Mouse (Mus musculus) left cerebral cortex, adult 2 months (tissue): ENCODE results near the gene Ptger3. TPM values are rescaled to one million over a fixed set of nuclear protein-coding genes. Genes with fewer than 3 reads are reported as not detected.

Experiments
- DNase-seq, 2 experiments: peaks; one replicate each; pipeline ENCODE4 v3.0.0; 2021 to 2022; ENCODE audit warnings: low spot score in 2 of 2, mixed read lengths in 1 of 2; ENCODE audit errors: extremely low spot score in 1 of 2
- H3K27ac ChIP-seq: fragments of 200-600 bp; 2 replicates; pipeline ENCODE4 v1.8.1; 2022
- H3K4me3 ChIP-seq: fragments of 200-600 bp; 2 replicates; pipeline ENCODE4 v1.8.1; 2022
- CTCF ChIP-seq: fragments of 200-600 bp; IDR thresholded peaks from 2 replicates; pipeline ENCODE4 v1.8.1; 2022; ENCODE audit warnings: antibody characterized with exemption, mild to moderate bottlenecking, moderate library complexity
- intact Hi-C: fragments of 180-260 bp; cut with DNase I; formaldehyde crosslinking; loops from one replicate; pipeline ENCODE4 v1.15.1; 2025
- total RNA-seq, 2 experiments: library from RNA; stranded (reverse); gene quantifications; 2 replicates each; pipeline ENCODE4 v1.2.3; 2021

The Ptger3 gene
- total RNA-seq, 2 experiments from 2014 or later, result 3.0 to 3.7 TPM

DNA sequence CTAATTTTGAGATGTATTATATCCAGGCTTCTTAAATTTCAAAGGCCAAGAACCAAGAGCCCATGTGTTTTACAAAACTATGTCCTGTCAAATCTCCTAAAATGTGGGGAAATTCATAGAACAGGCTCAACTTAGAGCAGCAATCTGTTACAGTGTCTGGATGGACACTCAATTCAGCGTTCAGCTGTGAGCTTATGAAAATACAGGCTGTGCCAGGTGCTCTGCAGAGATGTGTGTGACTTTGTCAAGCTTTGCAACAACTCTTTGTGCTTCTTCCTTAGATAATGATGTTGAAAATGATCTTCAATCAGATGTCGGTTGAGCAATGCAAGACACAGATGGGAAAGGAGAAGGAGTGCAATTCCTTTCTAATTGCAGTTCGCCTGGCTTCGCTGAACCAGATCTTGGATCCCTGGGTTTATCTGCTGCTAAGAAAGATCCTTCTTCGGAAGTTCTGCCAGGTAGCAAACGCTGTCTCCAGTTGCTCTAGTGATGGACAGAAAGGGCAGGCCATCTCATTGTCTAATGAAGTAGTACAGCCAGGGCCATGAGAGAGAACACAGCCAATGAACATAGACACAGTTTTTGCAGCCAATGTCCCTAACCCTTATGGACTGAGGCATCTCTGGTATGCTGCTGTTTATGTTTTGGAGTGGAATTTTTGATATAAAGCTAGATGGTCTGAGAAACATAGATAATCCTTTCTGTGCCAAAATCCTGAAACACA is 38.2 kb downstream of the Ptger3 start:
- no peak for TF ChIP-seq CTCF
- DNase-seq, result no peak
- intact Hi-C loops, result no loop called here
- H3K27ac ChIP-seq, result no peak overlapping the region
- H3K4me3 ChIP-seq, result no peak overlapping the region

- Histone ChIP-seq H3K4me3 (no peak overlapping the region), H3K27ac (no peak overlapping the region)
- intact Hi-C loops, result no loop called here
- no peak for DNase-seq
- no peak for TF ChIP-seq CTCF
These were observed 38.7 kb downstream of the Ptger3 start for GRCm38 (mm10) chr3:157605411-157605740.

DNA sequence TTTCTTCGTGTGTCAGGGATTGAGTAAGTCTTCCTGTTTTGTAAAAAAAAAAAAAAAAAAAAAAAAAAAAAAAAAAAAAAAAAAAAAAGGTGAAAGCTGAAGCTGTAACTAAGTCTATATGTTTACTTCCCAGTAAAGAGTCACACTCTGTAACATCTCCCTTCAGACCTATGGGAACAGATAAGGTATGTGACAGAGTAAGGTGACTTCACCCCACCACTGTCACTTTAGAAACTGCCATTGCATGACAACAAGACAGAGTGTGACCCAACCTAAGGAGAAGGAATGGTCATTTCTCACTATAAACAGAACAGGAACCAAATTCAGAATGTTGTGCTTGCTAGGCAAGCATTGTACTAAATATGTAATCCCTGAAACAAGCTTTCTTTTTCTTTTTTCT is 46.9 kb downstream of the Ptger3 start:
- no peak for DNase-seq
- intact Hi-C loops, result no loop called here
- no peak overlapping the region for H3K27ac ChIP-seq
- TF ChIP-seq CTCF, result no peak
- no peak overlapping the region for H3K4me3 ChIP-seq

DNA sequence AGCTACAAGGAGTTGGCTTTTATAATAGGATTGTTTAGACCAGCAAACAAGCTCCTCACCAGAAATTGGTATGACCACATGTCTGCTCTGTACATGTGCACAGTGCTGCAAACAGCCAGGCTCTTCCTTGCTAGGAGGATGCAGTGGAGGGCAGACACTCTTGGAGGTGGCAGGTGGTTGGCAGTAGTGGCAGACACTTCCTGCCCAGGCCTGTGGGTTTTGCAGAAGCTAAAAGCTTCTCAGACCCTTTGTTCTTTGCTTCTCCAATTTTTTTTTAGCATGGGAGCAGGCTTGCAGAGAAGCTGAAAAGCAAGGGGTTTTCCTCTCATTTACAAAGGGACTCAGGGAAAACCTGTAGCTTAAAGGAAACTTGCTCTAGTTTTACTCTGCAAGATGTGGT is 50.3 kb downstream of the Ptger3 start:
- TF ChIP-seq CTCF, result no peak
- intact Hi-C loops, result no loop called here
- Histone ChIP-seq H3K4me3 (no peak overlapping the region), H3K27ac (no peak overlapping the region)
- no peak for DNase-seq

DNA sequence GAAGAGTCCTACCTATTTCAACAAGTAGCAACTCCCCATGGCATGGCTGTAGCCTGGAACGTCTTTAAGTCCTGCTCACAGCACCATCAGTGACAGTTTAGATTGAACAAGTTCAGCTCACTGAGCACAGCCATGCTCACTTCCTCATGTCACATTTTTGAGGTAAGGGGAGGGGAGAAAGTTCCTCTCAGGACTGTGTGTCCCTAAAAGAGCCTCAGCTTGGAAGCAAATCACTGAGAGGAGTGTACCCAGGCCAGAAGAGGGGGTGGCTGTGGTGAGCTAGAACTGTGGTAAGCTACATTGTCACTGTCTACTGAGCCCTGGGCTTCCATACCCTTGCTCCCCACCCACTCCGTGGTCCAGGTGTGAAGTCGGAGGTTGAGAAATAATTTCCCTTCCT is 60.7 kb downstream of the Ptger3 start:
- intact Hi-C loops, result no loop called here
- no peak for TF ChIP-seq CTCF
- no peak for DNase-seq
- Histone ChIP-seq H3K4me3 (no peak overlapping the region), H3K27ac (no peak overlapping the region)

DNA sequence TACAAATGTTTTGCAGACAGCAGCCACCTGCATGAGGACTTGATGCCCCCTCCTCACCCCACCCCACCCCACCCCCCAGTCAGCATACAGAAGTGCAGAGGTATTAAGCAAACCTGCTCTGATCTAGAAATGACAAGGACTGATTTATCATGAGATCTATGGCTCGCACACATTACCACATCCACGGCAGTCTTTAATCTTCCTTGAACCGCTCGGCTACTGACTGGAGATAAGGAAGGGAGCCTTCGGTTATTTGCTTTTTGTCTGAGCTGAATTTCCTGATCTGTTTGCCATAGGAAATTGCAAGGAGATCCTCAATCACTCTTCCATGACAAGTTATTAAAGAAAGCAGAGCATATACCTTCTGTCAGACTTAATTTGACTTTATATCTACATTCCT is 64.0 kb downstream of the Ptger3 start:
- no peak for TF ChIP-seq CTCF
- intact Hi-C loops, result no loop called here
- DNase-seq, result no peak
- no peak overlapping the region for H3K27ac ChIP-seq
- H3K4me3 ChIP-seq, result no peak overlapping the region

- no peak overlapping the region for H3K27ac ChIP-seq
- no peak for DNase-seq
- no peak for TF ChIP-seq CTCF
- no peak overlapping the region for H3K4me3 ChIP-seq
- intact Hi-C loops, result no loop called here
These were observed 64.7 kb downstream of the Ptger3 start for GRCm38 (mm10) chr3:157631383-157631782.

DNA sequence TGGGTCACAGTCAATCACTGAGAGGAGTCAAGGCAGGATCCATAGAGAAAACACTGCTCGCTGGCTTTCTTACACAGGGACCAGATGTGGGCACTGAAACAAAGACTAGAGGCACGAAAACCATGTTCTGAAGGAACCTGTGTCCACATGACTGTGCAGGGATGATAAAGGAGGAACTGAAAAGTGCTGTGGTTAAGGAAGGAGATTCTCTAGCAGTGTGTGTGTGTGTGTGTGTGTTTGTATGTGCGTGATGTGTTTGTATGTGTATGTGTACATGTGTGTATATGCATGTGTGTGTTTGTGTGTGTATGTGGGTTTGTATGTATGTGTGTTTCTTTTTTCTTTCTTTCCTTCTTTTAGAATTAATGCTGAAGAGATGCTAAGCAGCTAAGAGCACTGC is 67.7 kb downstream of the Ptger3 start:
- TF ChIP-seq CTCF, result no peak
- intact Hi-C loops, result no loop called here
- Histone ChIP-seq H3K4me3 (no peak overlapping the region), H3K27ac (no peak overlapping the region)
- DNase-seq, result no peak

GRCm38 (mm10) chr3:157635713-157636112 is 69.0 kb downstream of the Ptger3 start:
- Histone ChIP-seq H3K4me3 (no peak overlapping the region), H3K27ac (no peak overlapping the region)
- DNase-seq, result no peak
- TF ChIP-seq CTCF, result no peak
- intact Hi-C loops, result no loop called here

GRCm38 (mm10) chr3:157636887-157637286 is 70.2 kb downstream of the Ptger3 start:
- intact Hi-C loops, result no loop called here
- no peak for TF ChIP-seq CTCF
- Histone ChIP-seq H3K27ac (no peak overlapping the region), H3K4me3 (no peak overlapping the region)
- no peak for DNase-seq

GRCm38 (mm10) chr3:157637341-157637740 is 70.6 kb downstream of the Ptger3 start:
- Histone ChIP-seq H3K27ac (no peak overlapping the region), H3K4me3 (no peak overlapping the region)
- TF ChIP-seq CTCF, result no peak
- intact Hi-C loops, result no loop called here
- no peak for DNase-seq

GRCm38 (mm10) chr3:157641634-157642033 is 74.9 kb downstream of the Ptger3 start:
- H3K27ac ChIP-seq, result no peak overlapping the region
- no peak for TF ChIP-seq CTCF
- H3K4me3 ChIP-seq, result no peak overlapping the region
- no peak for DNase-seq
- intact Hi-C loops, result no loop called here

DNA sequence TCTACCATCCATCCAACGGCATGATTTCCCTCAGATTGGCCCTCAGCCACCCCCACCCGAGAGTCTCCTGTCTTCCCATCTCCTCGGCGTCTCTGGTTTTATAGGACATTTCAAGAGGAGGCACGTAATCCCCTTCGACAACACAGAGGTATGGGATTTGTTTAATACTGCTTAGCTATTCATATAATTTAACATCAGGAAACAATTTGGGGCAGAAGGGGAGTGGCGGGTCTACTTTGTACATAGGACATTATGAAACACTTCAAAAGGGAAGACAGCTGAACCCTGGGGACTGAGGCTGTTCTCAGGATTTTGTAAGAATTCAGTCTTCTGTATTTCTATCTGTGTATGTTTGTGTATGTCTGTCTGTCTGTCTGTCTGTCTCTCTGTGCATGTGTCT is 94.9 kb downstream of the Ptger3 start:
- intact Hi-C loops, result no loop called here

More for the DNA sequence above, 94.9 kb downstream of the Ptger3 start:
- H3K27ac ChIP-seq, result no peak overlapping the region
- no peak for DNase-seq
- H3K4me3 ChIP-seq, result no peak overlapping the region
- no peak for TF ChIP-seq CTCF
